Mouse (Mus musculus): ENCODE measurements around the gene Bsx. TPM values are rescaled to one million over a fixed set of nuclear protein-coding genes. Genes with fewer than 3 reads are reported as not detected.

Bsx gene
- polyA plus RNA-seq, 1 experiment, result 0.03 TPM

DNA sequence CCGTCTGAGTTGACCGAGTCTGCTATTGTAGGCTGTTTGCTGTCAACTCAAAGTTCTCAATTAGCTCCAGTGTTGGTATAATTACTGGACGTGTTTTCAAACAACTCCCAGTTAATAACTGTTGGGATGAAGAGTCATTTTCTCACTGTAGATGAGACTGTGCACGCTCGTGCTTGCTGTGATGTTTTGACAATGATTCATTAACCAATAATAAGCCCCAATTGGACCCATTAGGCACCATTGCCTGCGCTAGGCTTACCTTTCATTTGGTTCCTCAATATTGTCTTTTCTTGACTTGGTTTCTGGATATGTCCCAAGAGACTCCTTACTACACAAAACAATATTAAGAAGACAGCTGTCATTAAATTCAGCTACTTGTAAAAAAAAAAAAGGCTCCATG lies 18.5 kb downstream of the Bsx start:
- Histone ChIP-seq H3K27ac (ENCODE audit: insufficient read depth, low read length) (no peak overlapping the region), H3K4me1 (ENCODE audit: control insufficient read depth, insufficient read depth, low read length) (no peaks in the 10 kb centered on the region), H3K27me3 (ENCODE audit: control insufficient read depth, insufficient read depth, low read length) (no peaks in the 10 kb centered on the region; the same call in 1 of the 2 replicates), H3K4me3 (replicated peaks; ENCODE audit: insufficient read depth, low read depth, low read length) (no peak overlapping the region)
- TF ChIP-seq CTCF (IDR thresholded peaks at IDR 0.05; ENCODE audit: borderline replicate concordance, insufficient read depth, low read depth, low read length) (no peak), POLR2A (IDR thresholded peaks at IDR 0.05; ENCODE audit: borderline replicate concordance, insufficient read depth, low read length) (no peak)
- no peak for DNase-seq
- WGBS, result 85% methylated on average over 6 of the region's 6 CpGs

DNA sequence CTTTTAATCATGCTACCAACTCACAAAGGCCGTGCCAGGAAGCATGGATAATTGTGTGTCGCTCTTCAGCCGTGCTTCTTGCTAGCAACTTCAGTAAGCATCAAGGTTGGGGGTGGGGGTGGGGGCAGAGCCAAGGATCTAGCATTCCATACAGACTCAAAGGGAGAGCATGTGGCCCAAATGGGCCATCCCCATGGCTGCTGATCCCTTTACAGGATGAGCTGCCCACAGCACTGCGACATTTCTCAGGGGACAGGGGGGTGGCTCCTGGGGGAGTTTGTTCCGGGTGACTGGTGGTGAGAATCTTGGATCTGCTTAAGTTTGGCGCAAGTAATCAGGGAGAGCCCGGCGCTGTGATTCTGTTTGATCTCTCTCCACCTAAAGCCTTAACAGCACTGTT lies 33.5 kb downstream of the Bsx start:
- Histone ChIP-seq H3K27ac (ENCODE audit: insufficient read depth, low read length) (no peak overlapping the region), H3K27me3 (ENCODE audit: control insufficient read depth, insufficient read depth, low read length) (no peaks in the 10 kb centered on the region; the same call in 1 of the 2 replicates), H3K4me3 (replicated peaks; ENCODE audit: insufficient read depth, low read depth, low read length) (no peak overlapping the region), H3K4me1 (ENCODE audit: control insufficient read depth, insufficient read depth, low read length) (no peaks in the 10 kb centered on the region)
- DNase-seq, result no peak
- WGBS, result 26% methylated on average over 8 of the region's 8 CpGs
- TF ChIP-seq CTCF (IDR thresholded peaks at IDR 0.05; ENCODE audit: borderline replicate concordance, insufficient read depth, low read depth, low read length) (no peak), POLR2A (IDR thresholded peaks at IDR 0.05; ENCODE audit: borderline replicate concordance, insufficient read depth, low read length) (no peak)

DNA sequence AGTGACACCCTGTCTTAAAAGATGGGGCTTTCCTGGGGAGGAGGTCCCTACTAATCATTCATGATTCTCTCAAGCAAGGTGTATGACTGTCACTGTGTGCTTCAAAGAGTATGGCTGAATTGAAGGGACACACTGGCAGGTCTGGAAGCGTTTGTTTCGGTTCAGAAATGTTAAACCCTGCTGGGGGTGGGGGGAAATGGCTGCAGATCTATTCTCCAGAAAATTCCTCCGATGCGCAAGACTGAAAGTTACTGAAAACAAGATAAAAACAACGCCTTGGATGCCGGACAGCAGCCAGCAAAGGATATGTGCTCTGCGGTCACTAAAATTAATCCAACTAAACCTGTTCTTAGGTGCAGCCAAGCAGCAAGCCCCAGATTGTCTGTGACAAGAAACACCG lies 34.5 kb downstream of the Bsx start:
- no peaks in the 10 kb centered on the region; the same call in 1 of the 2 replicates for H3K27me3 ChIP-seq (ENCODE audit: control insufficient read depth, insufficient read depth, low read length)
- no peak overlapping the region for H3K4me3 ChIP-seq (replicated peaks; ENCODE audit: insufficient read depth, low read depth, low read length)
- no peak overlapping the region for H3K27ac ChIP-seq (ENCODE audit: insufficient read depth, low read length)
- no peak for TF ChIP-seq CTCF (IDR thresholded peaks at IDR 0.05; ENCODE audit: borderline replicate concordance, insufficient read depth, low read depth, low read length)
- TF ChIP-seq POLR2A (IDR thresholded peaks at IDR 0.05; ENCODE audit: borderline replicate concordance, insufficient read depth, low read length), result no peak
- 50% methylated on average over 8 of the region's 8 CpGs for WGBS
- no peak for DNase-seq
- no peaks in the 10 kb centered on the region for H3K4me1 ChIP-seq (ENCODE audit: control insufficient read depth, insufficient read depth, low read length)

DNA sequence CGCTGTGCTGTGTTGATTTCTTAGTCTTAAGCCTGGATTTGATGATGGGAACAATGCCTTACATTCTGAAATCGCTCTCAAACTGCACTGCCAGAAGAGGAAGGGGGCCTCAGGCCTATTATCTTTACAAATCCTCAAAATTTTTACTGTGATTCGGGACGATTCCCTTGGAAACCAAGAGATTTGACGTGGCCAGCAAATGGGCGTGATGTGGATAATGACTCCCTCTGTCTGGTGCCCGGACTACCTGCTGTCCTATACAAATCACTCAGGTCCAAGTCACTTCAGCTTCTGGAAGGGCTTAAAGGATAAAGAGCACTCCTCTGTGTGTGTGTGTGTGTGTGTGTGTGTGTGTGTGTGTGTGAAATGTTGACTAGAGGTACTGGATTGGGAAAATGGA lies 35.0 kb downstream of the Bsx start:
- DNase-seq, result no peak
- WGBS, result 34% methylated on average over 7 of the region's 7 CpGs
- H3K4me3 ChIP-seq (replicated peaks; ENCODE audit: insufficient read depth, low read depth, low read length), result no peak overlapping the region
- H3K27me3 ChIP-seq (ENCODE audit: control insufficient read depth, insufficient read depth, low read length), result no peaks in the 10 kb centered on the region; the same call in 1 of the 2 replicates
- no peak for TF ChIP-seq POLR2A (IDR thresholded peaks at IDR 0.05; ENCODE audit: borderline replicate concordance, insufficient read depth, low read length)
- TF ChIP-seq CTCF (IDR thresholded peaks at IDR 0.05; ENCODE audit: borderline replicate concordance, insufficient read depth, low read depth, low read length), result no peak
- no peak overlapping the region for H3K27ac ChIP-seq (ENCODE audit: insufficient read depth, low read length)
- H3K4me1 ChIP-seq (ENCODE audit: control insufficient read depth, insufficient read depth, low read length), result no peaks in the 10 kb centered on the region

DNA sequence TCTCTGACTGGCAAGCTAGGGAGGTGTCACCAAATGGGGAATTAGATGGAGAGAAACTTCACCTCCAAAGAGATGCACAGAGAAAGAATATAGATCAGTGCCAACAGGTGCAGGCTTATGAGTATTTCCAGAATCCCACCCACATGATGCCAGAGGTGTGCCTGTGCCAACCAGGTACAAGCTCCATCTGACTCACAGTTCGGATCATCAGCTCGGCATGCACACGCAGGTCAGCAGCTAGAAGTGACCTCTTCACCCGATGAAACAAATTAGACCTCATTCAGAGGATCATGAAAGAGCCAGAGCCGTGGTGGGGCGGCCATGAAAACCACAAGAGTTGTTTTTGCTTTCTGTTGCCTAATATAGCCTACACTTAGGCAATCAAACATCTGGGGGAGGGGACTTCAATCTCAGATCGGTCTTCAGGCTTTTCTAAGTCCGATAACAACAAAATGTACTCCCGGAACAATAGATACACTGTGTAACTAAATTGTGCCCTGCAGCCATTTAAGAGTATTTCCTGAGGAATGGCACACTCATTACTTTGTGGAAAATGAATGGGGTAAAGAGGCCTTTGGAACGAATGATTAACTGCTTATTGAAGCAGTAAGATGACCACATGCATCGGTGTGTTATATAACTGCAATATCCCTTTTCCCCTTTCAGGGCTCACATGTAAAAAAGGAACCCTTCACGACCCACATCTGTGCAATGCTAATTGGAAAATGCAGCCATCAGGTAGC lies 44.1 kb downstream of the Bsx start:
- no peak for DNase-seq
- 72% methylated on average over 12 of the region's 12 CpGs for WGBS
- H3K4me1 ChIP-seq (ENCODE audit: control insufficient read depth, insufficient read depth, low read length), result no peaks in the 10 kb centered on the region
- no peak overlapping the region for H3K4me3 ChIP-seq (replicated peaks; ENCODE audit: insufficient read depth, low read depth, low read length)
- TF ChIP-seq CTCF (IDR thresholded peaks at IDR 0.05; ENCODE audit: borderline replicate concordance, insufficient read depth, low read depth, low read length) (no peak), POLR2A (IDR thresholded peaks at IDR 0.05; ENCODE audit: borderline replicate concordance, insufficient read depth, low read length) (no peak)
- H3K27ac ChIP-seq (ENCODE audit: insufficient read depth, low read length), result no peak overlapping the region
- H3K27me3 ChIP-seq (ENCODE audit: control insufficient read depth, insufficient read depth, low read length), result no peaks in the 10 kb centered on the region; the same call in 1 of the 2 replicates

DNA sequence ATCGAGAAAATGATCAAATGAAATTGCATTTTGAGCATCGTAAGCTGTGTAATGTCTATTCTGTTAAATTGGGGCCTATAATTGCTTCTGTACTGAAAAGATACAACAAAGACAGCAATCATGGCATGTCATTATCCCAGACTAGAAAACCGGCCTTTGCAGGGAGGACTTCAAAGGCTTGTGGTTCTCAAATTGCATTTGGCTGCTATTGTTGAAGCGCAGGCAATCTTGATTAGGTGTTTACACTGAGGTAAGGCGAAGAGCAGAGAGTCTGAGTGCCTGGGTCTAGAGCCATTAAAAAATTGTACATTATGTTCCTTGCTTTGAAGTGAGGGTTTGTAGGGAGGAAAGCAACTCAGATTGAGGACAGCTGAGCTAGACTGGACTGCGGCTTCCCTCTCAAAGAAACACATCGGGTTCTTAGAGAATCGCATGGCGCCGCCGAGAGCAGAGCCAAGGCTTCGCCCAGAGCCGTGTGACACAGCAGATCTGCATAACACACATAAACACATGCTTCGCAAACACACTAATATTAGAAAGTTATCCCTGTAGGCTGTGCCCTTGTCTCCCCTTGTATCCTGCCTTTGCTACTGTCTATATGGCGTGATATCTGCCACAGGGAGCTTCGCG lies 53.5 kb downstream of the Bsx start:
- Histone ChIP-seq H3K4me1 (ENCODE audit: control insufficient read depth, insufficient read depth, low read length) (no peaks in the 10 kb centered on the region), H3K4me3 (replicated peaks; ENCODE audit: insufficient read depth, low read depth, low read length) (no peak overlapping the region), H3K27ac (ENCODE audit: insufficient read depth, low read length) (no peak overlapping the region), H3K27me3 (ENCODE audit: control insufficient read depth, insufficient read depth, low read length) (no peaks in the 10 kb centered on the region; the same call in 1 of the 2 replicates)
- TF ChIP-seq POLR2A (IDR thresholded peaks at IDR 0.05; ENCODE audit: borderline replicate concordance, insufficient read depth, low read length) (no peak), CTCF (IDR thresholded peaks at IDR 0.05; ENCODE audit: borderline replicate concordance, insufficient read depth, low read depth, low read length) (no peak)
- 89% methylated on average over 17 of the region's 17 CpGs for WGBS
- no peak for DNase-seq

Other genes with a start within 250 kb of the Bsx start
- gene Gm21915, start 203.5 kb upstream of the Bsx start, polyA plus RNA-seq (2012; rRNA removed), result not detected in 2 replicates
- gene Clmp, start 188.2 kb upstream of the Bsx start, polyA plus RNA-seq (2012; rRNA removed), result 21.7 and 21.8 TPM in 2 replicates
- 2,645 and 2,703 TPM in 2 replicates for gene Hspa8, start 73.1 kb upstream of the Bsx start, polyA plus RNA-seq (2012; rRNA removed)
- 0.51 and 0.87 TPM in 2 replicates for gene Jhy, start 90.0 kb downstream of the Bsx start, polyA plus RNA-seq (2012; rRNA removed)
- 26.4 and 29.5 TPM in 2 replicates for gene Crtam, start 130.5 kb downstream of the Bsx start, polyA plus RNA-seq (2012; rRNA removed)